Mouse (Mus musculus): Measurements from ENCODE around the gene Far1. TPM values are rescaled to one million over a fixed set of nuclear protein-coding genes. Genes with fewer than 3 reads are reported as not detected.

The Far1 gene
- polyA plus RNA-seq, 1 experiment from 2014 or later = 77.9 TPM

DNA sequence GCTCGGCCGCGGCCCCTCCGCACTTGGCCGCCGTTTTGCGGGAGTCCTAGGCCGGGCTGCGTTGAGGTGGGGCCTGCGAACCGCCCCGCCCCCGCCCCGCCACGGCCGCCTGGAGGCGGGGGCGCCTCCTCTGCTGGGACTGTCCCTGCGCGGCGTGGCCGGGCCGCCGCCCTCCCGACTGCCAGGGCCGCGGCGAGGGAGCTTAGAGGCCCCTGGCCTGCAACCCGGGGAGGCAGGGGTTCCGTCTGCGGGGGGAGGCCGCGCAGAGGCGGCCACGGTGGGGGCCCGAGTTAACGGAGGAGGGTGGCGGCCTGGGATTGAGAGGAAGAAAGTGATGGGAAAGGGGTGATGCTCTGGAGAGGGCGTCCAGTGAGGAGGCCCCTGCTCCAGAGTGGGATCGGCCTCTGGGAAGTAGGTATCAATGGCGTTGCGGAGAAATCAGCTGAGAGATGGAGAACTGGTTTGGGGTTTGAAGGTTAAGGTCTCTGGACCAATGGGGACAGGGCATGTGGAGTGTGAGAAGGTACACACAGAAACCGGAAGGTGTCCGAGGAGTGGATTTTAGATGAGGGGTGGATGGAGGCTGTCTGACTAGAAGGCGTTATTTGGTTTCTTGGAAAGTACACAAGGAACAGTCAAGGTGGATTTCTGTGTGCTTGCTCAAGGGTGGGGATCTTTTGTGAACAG, 472 bp downstream of the Far1 start:
- WGBS = under 1% methylated on average over 42 of the region's 45 CpGs
- no peak for DNase-seq (ENCODE audit: low spot score)
- H3K4me1 ChIP-seq = peaks cover 32% of the 10 kb centered on the region
- H3K4me3 ChIP-seq = peak overlapping the region; percentile 99
- peak overlapping the region; percentile 96 for H3K27ac ChIP-seq (replicated peaks)
- H3K36me3 ChIP-seq = no peaks in the 10 kb centered on the region
- no peaks in the 10 kb centered on the region for H3K9me3 ChIP-seq (replicated peaks)
- H3K27me3 ChIP-seq (ENCODE audit: low read depth, poor library complexity, severe bottlenecking) = peaks cover 14% of the 10 kb centered on the region; the same call in 1 of the 2 replicates

DNA sequence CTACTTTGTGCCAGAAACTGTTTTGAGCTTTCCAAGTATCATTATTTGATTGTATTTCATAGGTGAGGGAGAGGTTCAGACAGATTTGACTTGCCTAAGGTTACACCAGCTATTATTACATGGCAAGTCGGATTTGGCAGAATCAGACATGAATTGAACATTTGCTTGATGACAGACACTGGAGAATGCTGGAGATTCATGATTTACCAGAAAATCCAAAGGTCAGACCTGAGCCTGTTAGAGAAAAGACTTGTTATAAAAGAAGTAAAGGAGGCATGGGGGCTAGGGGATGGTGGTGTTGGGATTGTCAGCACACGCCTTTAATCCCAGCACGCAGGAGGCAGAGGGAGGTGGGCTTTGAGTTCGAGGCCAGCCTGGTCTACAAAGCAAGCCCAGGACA, 2.2 kb downstream of the Far1 start:
- no peak for DNase-seq (ENCODE audit: low spot score)
- H3K4me1 ChIP-seq = peaks cover 32% of the 10 kb centered on the region
- WGBS = 85% methylated on average over 4 of the region's 4 CpGs

DNA sequence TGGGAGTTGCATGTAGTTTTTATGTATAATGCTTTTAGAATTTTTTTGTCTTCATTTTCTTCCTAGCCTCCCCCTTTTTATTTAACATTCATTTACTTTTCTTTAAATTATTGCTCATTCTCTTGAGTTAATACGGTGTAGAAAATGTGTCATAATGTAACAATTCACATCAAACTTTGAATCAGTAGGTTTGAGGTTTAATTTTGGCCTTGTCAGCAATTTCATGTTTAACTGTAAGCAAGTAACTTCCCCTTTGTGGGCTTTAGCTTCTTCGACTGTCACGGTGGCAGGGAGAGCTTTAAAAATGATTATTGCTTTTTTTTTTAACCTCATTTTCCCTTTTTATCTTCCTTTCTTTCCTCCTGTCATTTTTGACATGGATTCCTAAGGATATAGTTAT, 4.8 kb downstream of the Far1 start:
- whole genome bisulfite sequencing = 91% methylated on average over 3 of the region's 3 CpGs
- DNase-seq (ENCODE audit: low spot score) = no peak
- H3K36me3 ChIP-seq = no peaks in the 10 kb centered on the region
- H3K4me3 ChIP-seq = no peak overlapping the region
- no peaks in the 10 kb centered on the region for H3K9me3 ChIP-seq (replicated peaks)
- no peak overlapping the region for H3K27ac ChIP-seq (replicated peaks)
- peaks cover 24% of the 10 kb centered on the region for H3K4me1 ChIP-seq
- H3K27me3 ChIP-seq (ENCODE audit: low read depth, poor library complexity, severe bottlenecking) = no peaks in the 10 kb centered on the region

More for the DNA sequence above, 2.2 kb downstream of the Far1 start:
- Histone ChIP-seq H3K36me3 (no peaks in the 10 kb centered on the region), H3K27ac (replicated peaks) (no peak overlapping the region), H3K4me3 (no peak overlapping the region), H3K27me3 (ENCODE audit: low read depth, poor library complexity, severe bottlenecking) (peaks cover 14% of the 10 kb centered on the region; the same call in 1 of the 2 replicates), H3K9me3 (replicated peaks) (no peaks in the 10 kb centered on the region)

DNA sequence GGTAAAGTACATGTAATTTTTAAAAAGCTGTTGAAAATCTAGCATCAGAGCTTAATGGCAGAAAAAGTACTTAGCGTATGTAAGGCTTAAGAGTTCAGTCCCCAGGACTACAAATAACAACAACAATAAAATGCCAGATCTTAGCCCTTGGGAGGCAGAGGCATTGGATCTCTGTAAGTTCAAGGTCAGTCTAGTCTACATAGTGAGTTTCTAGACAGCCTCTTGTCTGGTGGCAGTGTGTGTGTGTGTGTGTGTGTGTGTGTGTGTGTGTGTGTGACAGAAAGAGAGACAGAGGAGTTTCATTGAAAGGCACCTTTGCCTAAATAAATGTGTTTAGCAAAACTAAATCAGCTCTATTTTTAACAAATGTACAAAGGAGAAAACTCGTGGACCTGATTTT, 5.3 kb downstream of the Far1 start:
- Histone ChIP-seq H3K4me3 (no peak overlapping the region), H3K27ac (replicated peaks) (no peak overlapping the region), H3K4me1 (peaks cover 24% of the 10 kb centered on the region), H3K27me3 (ENCODE audit: low read depth, poor library complexity, severe bottlenecking) (no peaks in the 10 kb centered on the region), H3K9me3 (replicated peaks) (no peaks in the 10 kb centered on the region), H3K36me3 (no peaks in the 10 kb centered on the region)
- WGBS = 97% methylated on average over 2 of the region's 2 CpGs
- no peak for DNase-seq (ENCODE audit: low spot score)

DNA sequence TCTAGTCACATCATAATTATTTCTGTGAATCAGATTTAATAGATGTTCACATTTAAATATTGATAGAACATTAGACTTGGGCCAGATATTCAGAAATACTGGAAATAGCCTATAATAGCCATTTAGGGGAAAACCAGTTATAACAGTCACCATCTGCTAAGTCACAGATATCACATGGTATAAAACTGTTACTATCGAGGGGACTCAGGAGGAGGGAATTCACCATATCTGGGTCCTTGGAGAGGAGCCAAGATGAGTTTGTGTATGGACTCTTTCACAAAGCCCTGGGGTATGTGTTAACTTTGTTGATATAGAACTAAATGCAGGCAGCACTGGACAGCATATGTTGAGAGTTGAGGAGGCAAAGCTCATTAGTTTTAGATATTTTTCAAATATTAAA, 29.5 kb downstream of the Far1 start:
- H3K4me3 ChIP-seq = no peak overlapping the region
- H3K9me3 ChIP-seq (replicated peaks) = no peaks in the 10 kb centered on the region
- no peak overlapping the region for H3K27ac ChIP-seq (replicated peaks)
- H3K4me1 ChIP-seq = peaks cover 5% of the 10 kb centered on the region; the same call in 1 of the 2 replicates
- 98% methylated on average over 1 of the region's 1 CpGs for WGBS
- peaks cover 56% of the 10 kb centered on the region for H3K36me3 ChIP-seq
- no peaks in the 10 kb centered on the region for H3K27me3 ChIP-seq (ENCODE audit: low read depth, poor library complexity, severe bottlenecking)
- DNase-seq (ENCODE audit: low spot score) = no peak

DNA sequence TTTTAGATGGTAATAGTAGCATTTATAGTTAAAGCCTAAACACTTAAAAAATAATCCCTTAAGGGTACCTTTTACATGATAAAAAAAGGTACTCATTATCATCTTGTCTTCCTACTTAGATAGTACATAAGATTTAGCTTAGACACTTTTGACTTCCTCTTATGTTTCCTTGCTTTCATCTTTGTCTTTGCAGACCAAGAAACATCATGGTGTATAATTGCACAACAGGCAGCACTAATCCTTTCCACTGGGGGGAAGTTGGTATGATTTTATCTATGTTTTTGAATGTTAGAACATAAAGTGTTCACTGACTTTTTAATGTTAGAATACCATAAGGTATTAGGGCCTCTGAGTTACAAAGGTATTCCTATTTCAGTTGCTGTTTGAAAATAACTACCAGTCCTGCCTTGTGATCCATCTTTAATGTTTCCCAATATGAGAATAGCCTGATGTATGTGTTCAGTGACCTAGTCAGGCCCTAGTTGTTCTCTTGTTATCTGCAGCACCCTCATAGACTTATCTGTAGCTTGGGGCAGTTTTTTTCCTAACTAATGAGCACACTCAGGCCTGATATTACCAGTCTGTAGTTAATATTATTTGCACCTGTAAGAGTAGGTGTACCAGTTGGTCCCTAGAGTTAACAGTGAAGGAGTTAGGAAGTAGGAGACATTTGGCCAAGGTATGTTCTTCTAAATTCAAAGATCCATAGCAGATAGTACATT, 38.3 kb downstream of the Far1 start:
- no peak overlapping the region for H3K27ac ChIP-seq (replicated peaks)
- no peaks in the 10 kb centered on the region for H3K4me1 ChIP-seq
- peaks cover 63% of the 10 kb centered on the region for H3K36me3 ChIP-seq
- no peak overlapping the region for H3K4me3 ChIP-seq
- H3K9me3 ChIP-seq (replicated peaks) = no peaks in the 10 kb centered on the region
- H3K27me3 ChIP-seq (ENCODE audit: low read depth, poor library complexity, severe bottlenecking) = no peaks in the 10 kb centered on the region
- DNase-seq (ENCODE audit: low spot score) = no peak

DNA sequence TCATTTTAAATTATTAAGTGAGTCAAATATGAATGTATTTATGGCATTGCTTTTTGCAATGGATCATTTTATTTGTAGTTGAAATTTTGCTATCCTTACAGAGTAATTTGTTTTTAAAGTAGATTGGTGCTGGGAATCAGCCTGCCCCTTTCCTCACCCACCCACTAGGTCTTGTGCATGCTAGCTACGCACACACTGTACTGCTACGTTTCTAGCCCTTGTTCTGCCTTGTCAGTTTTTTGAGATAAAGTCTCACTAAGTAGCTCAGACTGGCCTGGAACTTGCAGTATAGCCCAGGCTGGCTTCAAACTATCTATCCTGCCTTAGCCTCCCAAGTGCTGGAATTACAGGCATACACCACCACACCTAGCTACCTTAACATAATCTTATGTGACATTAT, 38.9 kb downstream of the Far1 start:
- Histone ChIP-seq H3K4me3 (no peak overlapping the region), H3K9me3 (replicated peaks) (no peaks in the 10 kb centered on the region), H3K27me3 (ENCODE audit: low read depth, poor library complexity, severe bottlenecking) (no peaks in the 10 kb centered on the region), H3K4me1 (no peaks in the 10 kb centered on the region), H3K27ac (replicated peaks) (no peak overlapping the region), H3K36me3 (peaks cover 58% of the 10 kb centered on the region)
- 91% methylated on average over 2 of the region's 2 CpGs for WGBS
- no peak for DNase-seq (ENCODE audit: low spot score)

DNA sequence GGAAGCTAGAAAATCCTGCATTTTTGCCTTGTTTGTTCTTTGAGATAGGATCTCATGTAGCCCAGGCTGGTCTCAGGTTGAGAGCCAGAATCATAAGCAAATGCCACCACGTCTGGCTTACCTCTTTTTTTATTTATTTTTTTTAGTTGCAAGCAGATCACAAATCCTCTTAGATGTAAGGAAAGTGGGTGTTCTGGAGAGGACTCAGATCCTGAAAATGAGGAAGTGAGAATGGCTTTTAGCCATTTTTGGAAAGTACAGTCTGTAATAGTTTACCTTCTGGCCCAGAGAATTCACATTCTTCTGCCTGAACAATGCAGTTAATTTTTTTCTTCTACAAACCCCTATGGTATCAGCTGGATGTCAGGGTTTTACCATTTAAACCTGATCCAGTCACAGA, 42.5 kb downstream of the Far1 start:
- peaks cover 41% of the 10 kb centered on the region for H3K36me3 ChIP-seq
- H3K27me3 ChIP-seq (ENCODE audit: low read depth, poor library complexity, severe bottlenecking) = no peaks in the 10 kb centered on the region
- no peaks in the 10 kb centered on the region for H3K9me3 ChIP-seq (replicated peaks)
- 81% methylated on average over 1 of the region's 1 CpGs for WGBS
- H3K4me3 ChIP-seq = no peak overlapping the region
- H3K4me1 ChIP-seq = no peaks in the 10 kb centered on the region
- no peak overlapping the region for H3K27ac ChIP-seq (replicated peaks)
- no peak for DNase-seq (ENCODE audit: low spot score)

DNA sequence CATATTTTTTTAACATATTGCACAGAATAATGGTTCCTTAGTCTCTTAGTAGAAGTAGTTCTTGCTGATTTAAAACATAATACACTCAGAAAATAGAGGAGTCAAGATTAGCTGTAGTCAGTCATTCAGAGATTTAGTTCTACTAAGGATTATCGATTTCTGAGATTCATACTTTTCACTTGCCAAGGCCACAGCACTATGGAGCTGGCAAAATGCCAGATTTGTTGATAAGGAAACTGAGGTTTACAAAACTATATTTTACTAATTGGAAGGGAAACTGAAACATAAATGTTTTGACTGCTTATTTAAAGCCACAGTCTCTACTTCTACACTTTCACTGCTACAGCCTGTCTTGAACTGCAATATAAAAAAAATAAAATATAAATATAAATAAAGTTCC, 53.3 kb downstream of the Far1 start:
- H3K4me3 ChIP-seq = no peak overlapping the region
- H3K4me1 ChIP-seq = no peaks in the 10 kb centered on the region
- H3K27me3 ChIP-seq (ENCODE audit: low read depth, poor library complexity, severe bottlenecking) = no peaks in the 10 kb centered on the region
- WGBS = 95% methylated on average over 1 of the region's 1 CpGs
- H3K9me3 ChIP-seq (replicated peaks) = no peaks in the 10 kb centered on the region
- peaks cover 51% of the 10 kb centered on the region for H3K36me3 ChIP-seq
- no peak for DNase-seq (ENCODE audit: low spot score)
- H3K27ac ChIP-seq (replicated peaks) = no peak overlapping the region

DNA sequence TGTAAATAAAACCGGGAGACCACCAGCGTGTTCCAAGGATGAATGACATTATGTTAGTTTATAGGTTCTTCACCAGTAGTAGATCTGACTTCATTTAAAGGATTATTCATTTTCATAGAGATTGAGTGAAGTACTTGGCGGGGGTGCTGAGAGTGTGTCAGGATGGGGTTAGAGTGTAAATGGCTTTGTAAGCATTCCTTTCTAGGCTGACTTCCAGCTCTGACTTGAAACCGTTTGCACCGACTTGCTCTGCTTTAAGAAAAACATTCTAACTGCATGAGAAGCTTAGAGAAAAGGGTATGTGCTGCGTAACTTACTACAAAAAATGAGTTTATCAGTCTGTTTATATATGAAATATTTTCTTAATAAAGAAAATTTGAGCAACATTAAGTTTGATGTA, 57.5 kb downstream of the Far1 start:
- no peak for DNase-seq (ENCODE audit: low spot score)
- Histone ChIP-seq H3K27me3 (ENCODE audit: low read depth, poor library complexity, severe bottlenecking) (no peaks in the 10 kb centered on the region), H3K4me1 (no peaks in the 10 kb centered on the region), H3K4me3 (no peak overlapping the region), H3K9me3 (replicated peaks) (no peaks in the 10 kb centered on the region), H3K36me3 (peaks cover 31% of the 10 kb centered on the region), H3K27ac (replicated peaks) (no peak overlapping the region)
- WGBS = 90% methylated on average over 6 of the region's 6 CpGs

DNA sequence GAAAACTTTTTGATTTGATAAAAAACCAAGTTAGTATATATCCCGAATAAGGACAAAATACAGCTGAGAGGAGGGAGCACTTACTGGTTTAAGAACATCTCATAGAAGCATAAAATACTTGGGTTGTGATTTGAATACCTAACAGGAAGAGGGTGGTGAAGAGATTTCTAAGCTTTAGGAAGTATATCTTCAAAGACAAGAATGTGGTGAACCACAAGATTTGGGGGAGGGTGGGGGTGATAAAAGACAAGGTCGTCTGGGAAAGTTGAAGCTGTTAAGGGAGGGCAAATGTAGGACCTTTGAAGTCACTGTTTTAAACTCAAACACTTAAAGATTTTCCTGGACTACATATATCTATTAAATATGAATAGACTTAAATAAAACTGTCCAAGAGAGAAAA, 59.1 kb downstream of the Far1 start:
- no peak for DNase-seq (ENCODE audit: low spot score)
- Histone ChIP-seq H3K4me1 (no peaks in the 10 kb centered on the region), H3K36me3 (peaks cover 15% of the 10 kb centered on the region), H3K4me3 (no peak overlapping the region), H3K27ac (replicated peaks) (no peak overlapping the region), H3K9me3 (replicated peaks) (no peaks in the 10 kb centered on the region), H3K27me3 (ENCODE audit: low read depth, poor library complexity, severe bottlenecking) (no peaks in the 10 kb centered on the region)
- 82% methylated on average over 2 of the region's 2 CpGs for WGBS

DNA sequence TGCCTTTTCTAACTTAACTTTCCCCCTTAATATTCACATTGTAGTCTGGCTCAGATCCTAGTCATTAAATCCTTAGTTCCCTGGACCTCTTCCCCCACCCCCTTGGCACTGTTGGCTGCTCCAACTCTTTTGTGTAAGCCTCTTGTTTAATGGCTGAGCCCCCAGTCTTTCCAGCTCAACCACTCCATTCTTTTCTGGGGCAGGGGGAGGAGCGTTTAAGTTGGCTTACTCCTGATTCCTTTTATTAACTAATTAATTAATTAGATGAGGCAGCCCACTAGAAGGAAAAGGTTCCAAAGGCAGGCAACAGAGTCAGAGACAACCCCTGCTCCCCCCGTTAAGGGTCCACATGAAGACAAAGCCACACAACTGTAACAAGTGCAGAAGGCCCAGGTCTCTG, 68.5 kb downstream of the Far1 start:
- Histone ChIP-seq H3K4me3 (no peak overlapping the region), H3K4me1 (no peaks in the 10 kb centered on the region), H3K27me3 (ENCODE audit: low read depth, poor library complexity, severe bottlenecking) (no peaks in the 10 kb centered on the region), H3K27ac (replicated peaks) (no peak overlapping the region), H3K9me3 (replicated peaks) (no peaks in the 10 kb centered on the region), H3K36me3 (no peaks in the 10 kb centered on the region)
- 67% methylated on average over 2 of the region's 2 CpGs for WGBS
- DNase-seq (ENCODE audit: low spot score) = no peak

DNA sequence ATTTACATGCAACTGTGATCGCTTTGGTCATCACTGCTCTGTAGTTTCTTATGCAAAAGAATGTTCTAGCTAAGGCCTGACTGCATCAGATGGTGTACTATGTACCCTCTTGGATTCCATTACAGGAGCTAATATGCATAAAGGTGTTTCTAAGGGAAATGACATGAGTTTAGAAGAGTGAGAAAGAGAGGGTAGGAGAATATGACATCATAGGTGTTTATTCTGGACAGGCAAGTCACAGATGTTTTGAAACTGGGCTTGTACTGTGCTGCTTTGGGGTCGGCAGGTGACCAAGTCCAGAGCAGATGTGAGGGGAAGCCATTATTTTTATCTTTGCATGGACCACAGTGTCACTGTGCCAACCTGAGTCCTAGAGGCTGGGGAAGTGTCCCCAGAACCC, 75.6 kb downstream of the Far1 start:
- no peak overlapping the region for H3K4me3 ChIP-seq
- H3K27me3 ChIP-seq (ENCODE audit: low read depth, poor library complexity, severe bottlenecking) = no peaks in the 10 kb centered on the region
- no peak overlapping the region for H3K27ac ChIP-seq (replicated peaks)
- H3K9me3 ChIP-seq (replicated peaks) = no peaks in the 10 kb centered on the region
- DNase-seq (ENCODE audit: low spot score) = no peak
- WGBS = 92% methylated on average over 2 of the region's 2 CpGs
- H3K4me1 ChIP-seq = no peaks in the 10 kb centered on the region
- H3K36me3 ChIP-seq = no peaks in the 10 kb centered on the region

Measured in midbrain, embryonic 10.5 days (tissue).